Mouse (Mus musculus) left cerebral cortex, adult 2 months (tissue): ENCODE results near the gene Oxsm. TPM values are rescaled to one million over a fixed set of nuclear protein-coding genes. Genes with fewer than 3 reads are reported as not detected.

ENCODE experiments used
- DNase-seq, 2 experiments: peaks; one replicate each; pipeline ENCODE4 v3.0.0; 2021 to 2022; ENCODE audit warnings: low spot score in 2 of 2, mixed read lengths in 1 of 2; ENCODE audit errors: extremely low spot score in 1 of 2
- H3K27ac ChIP-seq: fragments of 200-600 bp; 2 replicates; pipeline ENCODE4 v1.8.1; 2022
- H3K4me3 ChIP-seq: fragments of 200-600 bp; 2 replicates; pipeline ENCODE4 v1.8.1; 2022
- CTCF ChIP-seq: fragments of 200-600 bp; IDR thresholded peaks from 2 replicates; pipeline ENCODE4 v1.8.1; 2022; ENCODE audit warnings: antibody characterized with exemption, mild to moderate bottlenecking, moderate library complexity
- intact Hi-C: fragments of 180-260 bp; cut with DNase I; formaldehyde crosslinking; loops from one replicate; pipeline ENCODE4 v1.15.1; 2025
- total RNA-seq, 2 experiments: library from RNA; stranded (reverse); gene quantifications; 2 replicates each; pipeline ENCODE4 v1.2.3; 2021

The Oxsm gene
- total RNA-seq, 2 experiments from 2014 or later, result 10.1 to 10.4 TPM

GRCm38 (mm10) chr14:16233515-16233914, 16.1 kb downstream of the Oxsm start:
- TF ChIP-seq CTCF, result no peak

GRCm38 (mm10) chr14:16230581-16230980, 19.0 kb downstream of the Oxsm start:
- no peak overlapping the region for H3K4me3 ChIP-seq
- intact Hi-C loops, result no loop called here
- no peak overlapping the region for H3K27ac ChIP-seq
- no peak for DNase-seq
- no peak for TF ChIP-seq CTCF

More at GRCm38 (mm10) chr14:16233515-16233914, 16.1 kb downstream of the Oxsm start:
- no peak for DNase-seq
- intact Hi-C loops, result no loop called here
- H3K27ac ChIP-seq, result no peak overlapping the region
- H3K4me3 ChIP-seq, result no peak overlapping the region

- DNase-seq, result no peak
- intact Hi-C loops, result no loop called here
- no peak overlapping the region for H3K27ac ChIP-seq
- no peak overlapping the region for H3K4me3 ChIP-seq
- no peak for TF ChIP-seq CTCF
These were observed 20.2 kb downstream of the Oxsm start for GRCm38 (mm10) chr14:16229395-16229794.

GRCm38 (mm10) chr14:16219015-16219414, 30.6 kb downstream of the Oxsm start:
- intact Hi-C loops, result no loop called here
- DNase-seq, result no peak
- Histone ChIP-seq H3K4me3 (no peak overlapping the region), H3K27ac (no peak overlapping the region)
- TF ChIP-seq CTCF, result peak; percentile 64

- no peak for TF ChIP-seq CTCF
- Histone ChIP-seq H3K27ac (no peak overlapping the region), H3K4me3 (no peak overlapping the region)
- DNase-seq, result no peak
- intact Hi-C loops, result loop anchor here (10.0 kb wide), 1 partner anchor 1723 kb away; no protein-coding TSS in a partner anchor
These were observed 41.9 kb downstream of the Oxsm start for GRCm38 (mm10) chr14:16207722-16208121.

GRCm38 (mm10) chr14:16201673-16202072, 47.9 kb downstream of the Oxsm start:
- Histone ChIP-seq H3K4me3 (no peak overlapping the region), H3K27ac (no peak overlapping the region)
- intact Hi-C loops, result loop anchor here (10.0 kb wide), 1 partner anchor 1717 kb away; no protein-coding TSS in a partner anchor
- DNase-seq, result no peak
- no peak for TF ChIP-seq CTCF

- Histone ChIP-seq H3K4me3 (no peak overlapping the region), H3K27ac (no peak overlapping the region)
- no peak for TF ChIP-seq CTCF
- peak; percentile 50 to 52 for DNase-seq
- intact Hi-C loops, result loop anchor here (10.0 kb wide), 1 partner anchor 1716 kb away; no protein-coding TSS in a partner anchor
These were observed 48.5 kb downstream of the Oxsm start for GRCm38 (mm10) chr14:16200969-16201638.

GRCm38 (mm10) chr14:16200220-16200912, 49.2 kb downstream of the Oxsm start:
- no peak overlapping the region for H3K4me3 ChIP-seq
- TF ChIP-seq CTCF, result no peak
- no peak for DNase-seq
- no peak overlapping the region for H3K27ac ChIP-seq
- intact Hi-C loops, result loop anchor here (10.0 kb wide), 1 partner anchor 1716 kb away; no protein-coding TSS in a partner anchor

GRCm38 (mm10) chr14:16196518-16196917, 53.1 kb downstream of the Oxsm start:
- peak; percentile 61 for TF ChIP-seq CTCF
- intact Hi-C loops, result loop anchor here (2.0 to 5.0 kb wide), 4 partner anchors 842 to 1484 kb away; no protein-coding TSS in a partner anchor
- DNase-seq, result no peak
- Histone ChIP-seq H3K27ac (no peak overlapping the region), H3K4me3 (no peak overlapping the region)

- H3K4me3 ChIP-seq, result no peak overlapping the region
- no peak for DNase-seq
- intact Hi-C loops, result loop anchor here (5.0 kb wide), 2 partner anchors 1208 to 1483 kb away; no protein-coding TSS in a partner anchor
- no peak for TF ChIP-seq CTCF
- no peak overlapping the region for H3K27ac ChIP-seq
These were observed 54.1 kb downstream of the Oxsm start for GRCm38 (mm10) chr14:16195486-16195885.

GRCm38 (mm10) chr14:16194125-16194524, 55.5 kb downstream of the Oxsm start:
- intact Hi-C loops, result no loop called here
- Histone ChIP-seq H3K27ac (no peak overlapping the region), H3K4me3 (no peak overlapping the region)
- DNase-seq, result no peak
- no peak for TF ChIP-seq CTCF

GRCm38 (mm10) chr14:16189142-16189541, 60.5 kb downstream of the Oxsm start:
- no peak for TF ChIP-seq CTCF
- intact Hi-C loops, result loop anchor here (10.0 kb wide), 1 partner anchor 754 kb away; the partner anchor contains the start of gene Lrrc3b
- H3K27ac ChIP-seq, result no peak overlapping the region
- H3K4me3 ChIP-seq, result no peak overlapping the region
- no peak for DNase-seq

Other genes starting within 250 kb of the Oxsm start
- 10 to 100 TPM; 26.9 to 28.8 TPM for gene Ngly1, start 528 bp downstream of the Oxsm start, total RNA-seq
- 10 to 100 TPM; 92.7 to 96.3 TPM for gene Top2b, start 115.4 kb upstream of the Oxsm start, total RNA-seq